Mouse (Mus musculus) midbrain, embryonic 16.5 days (tissue): ENCODE data around the gene Gmnn. TPM values are rescaled to one million over a fixed set of nuclear protein-coding genes. Genes with fewer than 3 reads are reported as not detected.

Source experiments
- ATAC-seq: fragments of 200-750 bp; cut with Nextera tagmentation; 2 replicates; pipeline ENCODE4 v1.8.0; 2017; ENCODE audit warnings: moderate TSS enrichment
- H3K27ac ChIP-seq: fragments of 300-500 bp; sonication (generic); 2 replicates; pipeline ENCODE4 v1.5.1; 2014; ENCODE audit warnings: mild to moderate bottlenecking, low read length, mixed read lengths
- H3K27me3 ChIP-seq: fragments of 300-500 bp; sonication (generic); 2 replicates; pipeline ENCODE4 v1.6.1; 2014; ENCODE audit warnings: low read depth, low read length, mixed read lengths; ENCODE audit not compliant: control insufficient read depth, insufficient read depth
- H3K36me3 ChIP-seq: fragments of 300-500 bp; sonication (generic); 2 replicates; pipeline ENCODE4 v1.6.1; 2014; ENCODE audit warnings: mild to moderate bottlenecking, low read length, moderate library complexity, mixed read lengths; ENCODE audit not compliant: control insufficient read depth, insufficient read depth
- H3K4me1 ChIP-seq: fragments of 300-500 bp; sonication (generic); 2 replicates; pipeline ENCODE4 v1.6.1; 2014; ENCODE audit warnings: mild to moderate bottlenecking, low read length, mixed read lengths; ENCODE audit not compliant: control insufficient read depth, insufficient read depth
- H3K4me2 ChIP-seq: fragments of 300-500 bp; sonication (generic); 2 replicates; pipeline ENCODE4 v1.6.1; 2014; ENCODE audit warnings: mild to moderate bottlenecking, low read length, mixed read lengths
- H3K4me3 ChIP-seq: fragments of 300-500 bp; sonication (generic); 2 replicates; pipeline ENCODE4 v1.5.1; 2014; ENCODE audit warnings: low read depth, mild to moderate bottlenecking, low read length, moderate library complexity, mixed read lengths
- H3K9ac ChIP-seq: fragments of 300-500 bp; sonication (generic); 2 replicates; pipeline ENCODE4 v1.6.1; 2014; ENCODE audit warnings: low read depth, low read length, mixed read lengths
- H3K9me3 ChIP-seq: fragments of 300-500 bp; sonication (generic); replicated peaks from 2 replicates; pipeline ENCODE4 v1.6.1; 2014; ENCODE audit warnings: mild to moderate bottlenecking, low read length, mixed read lengths; ENCODE audit not compliant: control insufficient read depth, poor library complexity, severe bottlenecking
- WGBS: fragments of 180-500 bp; shearing (Covaris S2); extraction: QIAGEN DNeasy Blood & Tissue Kit; methylation state at CpG from one replicate; pipeline ENCODE4 v1.1.7; 2014; 5-methylcytosine and 5-hydroxymethylcytosine counted together
- polyA plus RNA-seq: library from polyadenylated mRNA; unstranded; fragments of >200 nt; fragmentation: Nextera tagmentation; extraction: Ambion mirVana; gene quantifications from 2 replicates; pipeline ENCODE4 v1.2.1, GENCODE M21; 2015

Gmnn gene
- polyA plus RNA-seq, 1 experiment from 2014 or later, result 11.0 TPM

DNA sequence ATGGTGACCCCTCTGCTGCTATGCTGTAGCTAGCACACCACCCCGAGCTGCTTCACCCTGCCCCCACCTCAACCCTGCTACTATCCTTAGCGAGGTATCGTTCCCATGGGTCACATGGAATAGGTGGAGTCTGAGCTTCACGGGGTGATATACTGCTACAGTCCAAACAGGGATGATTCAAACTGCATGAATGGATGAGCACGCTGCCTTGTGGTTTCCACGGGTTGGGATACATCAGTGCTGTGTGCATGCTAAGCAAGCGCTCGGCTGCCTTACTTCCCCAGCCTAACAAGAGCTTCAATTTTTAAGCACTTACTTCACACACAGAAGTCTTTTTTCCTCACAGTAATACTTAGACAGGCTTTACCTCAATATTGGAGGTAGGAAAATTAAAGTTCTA is 10.9 kb downstream of the Gmnn start:
- 94% methylated on average over 8 of the region's 8 CpGs for WGBS
- no peaks in the 10 kb centered on the region for H3K4me1 ChIP-seq
- no peak overlapping the region for H3K4me3 ChIP-seq
- H3K4me2 ChIP-seq, result no peak overlapping the region
- no peak overlapping the region for H3K27ac ChIP-seq
- H3K9me3 ChIP-seq, result no peaks in the 10 kb centered on the region
- H3K9ac ChIP-seq, result no peak overlapping the region
- ATAC-seq, result no peak
- H3K27me3 ChIP-seq, result no peaks in the 10 kb centered on the region
- H3K36me3 ChIP-seq, result no peaks in the 10 kb centered on the region

DNA sequence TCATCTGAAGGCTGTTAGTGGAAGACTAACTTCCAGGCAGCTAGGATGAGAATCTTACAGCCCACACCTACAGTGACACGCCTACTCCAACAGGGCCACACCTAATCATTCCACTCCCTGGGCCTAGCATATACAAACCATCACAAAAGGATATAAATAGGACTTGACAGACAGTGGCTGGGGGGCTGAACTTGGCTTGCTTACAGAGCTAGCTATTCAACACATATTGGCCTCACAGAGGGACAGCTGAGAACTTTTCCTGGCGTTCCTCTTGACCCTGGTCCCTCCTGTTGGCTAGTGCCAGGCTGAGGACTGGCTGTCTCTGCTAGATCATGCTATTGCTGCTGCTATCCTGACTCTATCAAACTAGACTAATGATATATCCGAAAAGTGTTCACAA is 13.9 kb downstream of the Gmnn start:
- WGBS, result 87% methylated on average over 3 of the region's 3 CpGs
- no peaks in the 10 kb centered on the region for H3K36me3 ChIP-seq
- no peak overlapping the region for H3K4me3 ChIP-seq
- no peaks in the 10 kb centered on the region for H3K27me3 ChIP-seq
- no peak overlapping the region for H3K9ac ChIP-seq
- no peak overlapping the region for H3K27ac ChIP-seq
- no peak overlapping the region for H3K4me2 ChIP-seq
- ATAC-seq, result no peak
- H3K9me3 ChIP-seq, result no peaks in the 10 kb centered on the region
- no peaks in the 10 kb centered on the region for H3K4me1 ChIP-seq

DNA sequence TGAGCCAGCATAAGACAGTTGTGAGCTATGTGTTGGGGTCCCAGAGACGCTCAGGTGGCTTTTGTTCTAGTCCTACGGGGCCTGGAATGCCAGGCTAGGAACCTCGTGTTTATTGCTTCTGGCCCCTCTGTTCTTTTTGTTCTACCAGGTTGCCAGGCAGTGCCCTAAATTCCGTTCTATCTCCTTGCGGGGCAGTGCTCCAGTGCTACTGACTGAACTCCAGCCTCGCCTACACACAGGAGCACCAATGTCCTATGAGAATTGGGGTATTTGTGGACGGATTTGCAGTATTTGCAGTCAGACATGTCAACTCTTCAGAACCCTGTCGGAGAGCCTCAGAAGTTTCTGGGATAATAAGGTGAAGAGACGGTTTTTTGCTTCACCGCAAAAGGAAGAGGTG is 20.7 kb downstream of the Gmnn start, which contains the start of gene Armh2:
Gene Armh2 (plus strand): TSS at position 205 of the 400 bp plus-strand sequence.
- H3K4me3 ChIP-seq, result no peak within 1 kb of the TSS

DNA sequence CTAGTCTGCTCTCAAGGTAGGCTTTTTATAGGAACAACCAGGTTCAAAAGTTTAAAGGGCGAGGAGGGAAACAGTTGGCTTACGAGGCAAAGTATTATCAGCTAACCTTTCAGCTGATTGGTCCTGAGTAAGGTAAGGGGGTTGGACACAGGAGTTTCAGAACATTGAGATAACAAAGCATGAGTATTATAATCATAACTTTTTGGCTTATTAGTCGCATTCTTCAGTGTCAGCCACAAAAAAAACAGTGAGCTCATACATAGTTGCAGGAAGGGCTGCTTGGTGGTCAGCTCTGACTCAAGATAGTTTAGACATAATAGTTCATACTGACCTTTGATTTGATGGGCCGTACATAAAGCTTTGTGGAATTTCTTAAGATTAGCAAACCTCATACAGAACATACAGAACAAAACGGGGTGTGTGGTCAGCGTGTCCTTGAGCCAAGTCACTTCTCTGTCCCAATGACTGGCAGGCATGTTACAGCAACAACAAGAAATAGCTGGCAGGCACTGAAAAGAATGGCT is 26.1 kb downstream of the Gmnn start:
- H3K27ac ChIP-seq, result no peak overlapping the region
- H3K9me3 ChIP-seq, result no peaks in the 10 kb centered on the region
- H3K4me2 ChIP-seq, result no peak overlapping the region
- no peak overlapping the region for H3K4me3 ChIP-seq
- WGBS, result 88% methylated on average over 6 of the region's 6 CpGs
- H3K9ac ChIP-seq, result no peak overlapping the region
- peaks cover 6% of the 10 kb centered on the region; the same call in 1 of the 2 replicates for H3K36me3 ChIP-seq
- no peaks in the 10 kb centered on the region for H3K27me3 ChIP-seq
- no peaks in the 10 kb centered on the region for H3K4me1 ChIP-seq
- no peak for ATAC-seq

More for the DNA sequence above, 20.7 kb downstream of the Gmnn start, which contains the start of gene Armh2:
- 0 out of 2 replicates have a peak, but pooled peaks cover 2% of the 10 kb centered on the region for H3K36me3 ChIP-seq
- no peak within 1 kb of the TSS for H3K4me2 ChIP-seq
- H3K9me3 ChIP-seq, result no peaks in the 10 kb centered on the region
- no peak within 1 kb of the TSS for H3K27ac ChIP-seq
- ATAC-seq, result no peak
- H3K27me3 ChIP-seq, result no peaks in the 10 kb centered on the region
- 91% methylated on average over 10 of the region's 10 CpGs for whole genome bisulfite sequencing
- H3K9ac ChIP-seq, result no peak within 1 kb of the TSS
- H3K4me1 ChIP-seq, result no peaks in the 10 kb centered on the region

DNA sequence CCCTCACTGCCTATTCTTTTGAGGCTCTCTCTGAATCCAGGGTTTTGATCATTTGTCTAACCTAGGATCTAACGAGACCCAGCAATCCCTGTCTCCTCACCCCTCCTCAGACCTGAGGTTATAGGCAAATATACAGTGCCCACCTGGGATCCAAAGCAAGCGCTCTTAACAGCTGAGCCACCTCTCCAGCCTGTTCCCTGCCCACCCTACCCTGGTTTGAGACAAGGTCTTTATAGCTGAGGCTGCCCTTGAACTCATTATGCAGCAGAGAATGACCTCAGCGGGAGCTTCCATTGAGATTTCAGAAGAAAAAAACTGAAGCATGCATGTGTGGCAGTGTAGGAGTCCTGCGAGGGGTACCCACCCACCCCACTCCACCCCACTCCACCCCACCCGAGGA is 27.2 kb downstream of the Gmnn start:
- Histone ChIP-seq H3K9me3 (no peaks in the 10 kb centered on the region), H3K4me2 (no peak overlapping the region), H3K36me3 (peaks cover 6% of the 10 kb centered on the region; the same call in 1 of the 2 replicates), H3K4me1 (no peaks in the 10 kb centered on the region), H3K9ac (no peak overlapping the region), H3K4me3 (no peak overlapping the region), H3K27ac (no peak overlapping the region), H3K27me3 (no peaks in the 10 kb centered on the region)
- ATAC-seq, result no peak
- WGBS, result 82% methylated on average over 5 of the region's 5 CpGs

DNA sequence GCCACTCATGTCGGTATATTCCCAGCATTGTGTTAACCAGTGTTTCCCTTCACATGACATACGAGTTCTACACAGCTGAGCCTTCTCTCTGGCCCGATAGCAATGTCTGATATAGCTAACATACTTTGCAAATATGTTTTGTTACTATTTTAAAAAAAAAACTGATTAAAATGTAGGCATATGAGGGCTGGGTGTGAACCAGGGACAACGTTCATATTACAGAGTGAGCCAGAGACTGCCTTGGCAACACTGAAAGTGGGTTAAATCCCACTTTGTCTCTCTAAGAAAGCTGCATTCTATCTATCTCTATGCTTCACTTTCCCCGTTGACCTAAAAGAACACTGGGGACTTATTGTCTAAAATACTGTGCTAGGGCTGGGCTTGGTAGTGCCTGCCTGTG is 32.6 kb downstream of the Gmnn start:
- no peak overlapping the region for H3K9ac ChIP-seq
- H3K4me3 ChIP-seq, result no peak overlapping the region
- no peak overlapping the region for H3K4me2 ChIP-seq
- ATAC-seq, result no peak
- H3K36me3 ChIP-seq, result peaks cover 11% of the 10 kb centered on the region
- H3K9me3 ChIP-seq, result no peaks in the 10 kb centered on the region
- H3K27ac ChIP-seq, result no peak overlapping the region
- no peaks in the 10 kb centered on the region for H3K4me1 ChIP-seq
- WGBS, result 95% methylated on average over 5 of the region's 5 CpGs
- H3K27me3 ChIP-seq, result no peaks in the 10 kb centered on the region

DNA sequence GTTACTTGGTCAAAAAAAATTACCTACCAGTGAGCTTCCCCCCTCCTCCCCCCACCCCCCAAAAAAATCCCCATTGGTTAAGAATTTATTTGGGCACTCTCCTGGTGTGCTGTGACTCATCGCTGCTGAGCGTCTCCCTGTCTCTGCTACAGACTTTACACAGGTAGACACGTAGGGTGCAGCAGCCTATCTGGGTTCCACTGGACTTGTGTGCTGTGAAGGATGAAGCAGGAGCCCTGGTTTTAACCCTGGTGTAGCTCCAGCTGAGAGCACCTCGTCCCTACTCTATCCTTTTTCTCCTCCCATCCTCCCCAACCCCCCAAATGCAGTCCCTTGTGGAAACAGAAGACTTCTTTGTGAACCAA is 37.3 kb downstream of the Gmnn start:
- Histone ChIP-seq H3K9ac (no peak overlapping the region), H3K4me1 (no peaks in the 10 kb centered on the region), H3K4me3 (no peak overlapping the region), H3K27ac (no peak overlapping the region), H3K36me3 (peaks cover 18% of the 10 kb centered on the region), H3K9me3 (no peaks in the 10 kb centered on the region), H3K27me3 (no peaks in the 10 kb centered on the region), H3K4me2 (no peak overlapping the region)
- 72% methylated on average over 4 of the region's 4 CpGs for WGBS
- ATAC-seq, result no peak

DNA sequence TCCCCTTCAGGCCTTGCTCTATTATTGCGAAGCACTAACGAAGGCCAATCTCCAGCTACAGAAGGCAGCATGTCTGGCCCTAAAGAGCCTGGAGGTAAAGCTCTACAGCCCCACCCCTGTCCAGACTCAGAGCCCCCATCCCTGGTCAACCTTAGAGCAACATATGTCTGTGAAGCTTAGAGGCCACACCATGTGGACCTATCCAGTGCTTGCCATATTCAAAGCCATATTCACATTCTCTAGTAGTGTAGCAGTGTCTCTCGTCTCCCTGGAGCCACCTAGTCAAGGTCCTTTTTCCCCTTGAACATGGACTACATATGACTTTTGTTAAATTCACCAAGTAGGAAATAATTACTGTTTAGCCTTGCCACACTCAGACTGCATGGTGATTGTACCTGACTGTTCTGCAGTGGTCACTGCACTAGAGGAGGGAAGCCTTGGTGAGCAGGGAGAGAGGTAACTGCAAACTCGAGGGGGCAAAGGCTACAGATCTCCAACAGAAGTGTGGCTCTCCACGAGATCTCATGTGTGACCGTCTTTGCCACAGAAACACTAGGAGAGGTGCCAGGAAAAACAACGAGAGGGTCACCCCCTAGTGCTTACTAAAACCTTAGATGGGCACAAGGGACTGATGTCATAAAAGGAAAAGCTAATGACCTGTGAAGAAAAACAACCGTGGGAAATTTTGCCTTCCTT is 37.9 kb downstream of the Gmnn start:
- Histone ChIP-seq H3K27me3 (no peaks in the 10 kb centered on the region), H3K4me1 (no peaks in the 10 kb centered on the region), H3K36me3 (peaks cover 19% of the 10 kb centered on the region), H3K9ac (no peak overlapping the region), H3K4me2 (no peak overlapping the region), H3K27ac (no peak overlapping the region), H3K9me3 (no peaks in the 10 kb centered on the region), H3K4me3 (no peak overlapping the region)
- 66% methylated on average over 8 of the region's 8 CpGs for WGBS
- no peak for ATAC-seq

DNA sequence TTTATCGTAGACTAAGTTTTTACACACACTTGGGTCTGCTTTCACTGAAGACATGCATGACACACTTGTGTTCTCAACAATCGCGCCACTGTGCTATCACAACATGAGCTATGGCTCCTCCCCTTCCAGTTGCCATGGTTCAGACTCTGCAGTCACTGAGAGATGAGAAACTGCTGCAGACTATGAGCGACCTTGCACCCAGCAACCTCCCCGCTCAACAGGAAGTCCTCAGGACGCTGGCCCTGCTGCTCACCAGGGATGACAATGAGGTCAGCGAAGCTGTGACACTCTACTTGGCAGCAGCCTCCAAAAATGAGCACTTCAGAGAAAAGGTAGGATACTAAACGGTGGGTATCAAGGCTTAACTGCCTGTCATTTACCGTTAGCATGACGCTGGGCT is 40.2 kb downstream of the Gmnn start:
- H3K36me3 ChIP-seq, result peaks cover 33% of the 10 kb centered on the region

More for the DNA sequence above, 40.2 kb downstream of the Gmnn start:
- H3K27me3 ChIP-seq, result no peaks in the 10 kb centered on the region
- H3K9ac ChIP-seq, result no peak overlapping the region
- no peaks in the 10 kb centered on the region for H3K4me1 ChIP-seq
- no peak for ATAC-seq
- H3K4me3 ChIP-seq, result no peak overlapping the region
- no peak overlapping the region for H3K27ac ChIP-seq
- H3K9me3 ChIP-seq, result no peaks in the 10 kb centered on the region
- WGBS, result 83% methylated on average over 10 of the region's 10 CpGs
- no peak overlapping the region for H3K4me2 ChIP-seq
